Mouse (Mus musculus) embryonic fibroblast, embryonic 13.5 days (primary cell): ENCODE measurements around the gene Tbxa2r. TPM values are rescaled to one million over a fixed set of nuclear protein-coding genes. Genes with fewer than 3 reads are reported as not detected.

Source experiments
- H3K27ac ChIP-seq: 2 replicates; pipeline ENCODE4 v1.5.1; 2012; ENCODE audit warnings: low read length, control low read depth, inconsistent platforms; ENCODE audit not compliant: insufficient read depth
- H3K4me1 ChIP-seq: 2 replicates; pipeline ENCODE4 v1.6.1; 2011; ENCODE audit warnings: low read length; ENCODE audit not compliant: control insufficient read depth, insufficient read depth
- H3K4me3 ChIP-seq: 2 replicates; pipeline ENCODE4 v1.5.1; 2011; ENCODE audit warnings: mild to moderate bottlenecking, control low read depth, low read length; ENCODE audit not compliant: insufficient read depth
- CTCF ChIP-seq: IDR thresholded peaks from 2 replicates; pipeline ENCODE4 v1.5.1; 2011; ENCODE audit warnings: mild to moderate bottlenecking, control low read depth, low read length, moderate library complexity, borderline replicate concordance; ENCODE audit not compliant: insufficient read depth
- POLR2A ChIP-seq: IDR thresholded peaks from 2 replicates; pipeline ENCODE4 v1.6.1; 2011; ENCODE audit warnings: low read depth, mild to moderate bottlenecking, control low read depth, low read length, moderate library complexity
- polyA plus RNA-seq: library from polyadenylated mRNA; stranded (reverse); fragments of >200 nt; gene quantifications from 2 replicates; pipeline ENCODE4 v1.2.4, GENCODE M21; 2011; ENCODE audit warnings: low read depth; ENCODE audit not compliant: missing spikeins, insufficient read length

Tbxa2r gene
- polyA plus RNA-seq, 1 experiment, result 7.4 TPM

DNA sequence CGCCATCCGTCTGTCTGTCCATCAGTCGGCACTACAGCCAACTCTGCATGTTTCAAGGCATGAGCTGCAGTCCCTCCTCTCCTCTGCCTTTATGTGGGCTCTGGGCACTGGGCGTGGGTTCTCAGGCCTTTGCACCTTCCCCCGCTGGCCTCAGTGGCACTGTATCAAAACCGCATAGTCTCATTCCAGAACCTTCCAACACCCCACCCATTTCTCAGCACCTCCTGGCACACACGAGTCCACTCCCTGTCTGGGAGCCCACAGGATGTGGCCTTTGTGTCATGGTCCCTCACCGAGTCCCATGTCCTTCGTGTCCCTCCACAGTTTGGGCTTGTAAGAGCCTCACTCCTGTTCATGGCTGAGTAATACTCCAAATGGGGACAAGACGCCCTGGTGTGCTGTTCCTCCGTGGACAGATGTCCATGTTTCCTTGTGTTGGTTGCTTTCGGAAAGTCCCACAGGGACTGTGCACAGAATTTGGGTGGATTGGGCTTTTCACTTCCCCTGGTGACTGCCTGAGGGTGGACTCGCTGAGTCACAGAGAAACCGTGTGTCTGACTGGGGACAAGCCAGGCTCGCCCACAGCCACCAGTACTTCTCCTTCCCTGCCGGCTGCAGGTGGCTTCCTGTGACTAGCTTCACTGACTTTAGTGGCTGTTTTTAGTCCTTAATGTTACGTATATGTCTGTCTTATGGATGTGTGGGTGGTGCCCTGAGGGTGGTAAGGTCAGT, 30.0 kb upstream of the Tbxa2r start:
- no peak for TF ChIP-seq CTCF
- no peak overlapping the region for H3K27ac ChIP-seq
- H3K4me3 ChIP-seq, result no peak overlapping the region
- H3K4me1 ChIP-seq, result peaks cover 8% of the 10 kb centered on the region; the same call in 1 of the 2 replicates

DNA sequence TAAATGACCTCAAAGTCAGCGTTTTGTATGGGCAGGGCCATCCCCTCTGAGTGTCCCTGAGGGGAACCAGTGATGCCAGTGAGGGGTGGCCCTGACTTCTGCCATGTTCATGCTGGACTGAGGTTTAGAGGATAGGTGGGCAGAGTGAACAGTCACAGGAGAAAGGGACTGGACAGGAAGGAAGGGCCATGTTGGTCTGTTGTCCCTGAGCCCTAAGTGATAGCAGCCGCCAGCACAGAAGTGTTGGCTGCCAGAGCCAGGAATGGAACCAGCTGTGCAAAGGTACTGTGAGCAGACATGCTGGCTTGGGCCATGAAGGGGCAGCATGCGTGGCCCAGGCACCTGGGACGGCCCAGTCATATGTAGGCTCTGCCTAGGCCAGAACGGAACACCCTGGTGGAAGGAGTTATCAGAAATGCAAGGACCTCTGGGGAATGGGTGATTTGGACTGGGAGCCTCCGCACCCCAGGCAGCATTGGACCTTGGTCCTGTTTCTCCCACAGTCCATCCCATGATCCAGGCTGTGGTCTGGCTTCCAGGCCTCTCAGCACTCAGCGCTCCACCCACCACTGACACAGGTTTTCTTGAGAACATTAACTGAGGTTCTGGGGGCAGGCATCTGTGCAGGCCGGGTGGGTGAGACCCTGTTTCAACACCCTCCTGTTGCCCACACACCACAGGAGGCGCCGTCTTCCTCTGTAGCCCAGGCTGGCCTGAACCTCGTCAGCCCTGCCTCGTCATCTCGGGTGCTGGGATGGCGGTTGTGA, 28.8 kb upstream of the Tbxa2r start:
- Histone ChIP-seq H3K4me3 (no peak overlapping the region), H3K27ac (no peak overlapping the region), H3K4me1 (peaks cover 5% of the 10 kb centered on the region; the same call in 1 of the 2 replicates)

DNA sequence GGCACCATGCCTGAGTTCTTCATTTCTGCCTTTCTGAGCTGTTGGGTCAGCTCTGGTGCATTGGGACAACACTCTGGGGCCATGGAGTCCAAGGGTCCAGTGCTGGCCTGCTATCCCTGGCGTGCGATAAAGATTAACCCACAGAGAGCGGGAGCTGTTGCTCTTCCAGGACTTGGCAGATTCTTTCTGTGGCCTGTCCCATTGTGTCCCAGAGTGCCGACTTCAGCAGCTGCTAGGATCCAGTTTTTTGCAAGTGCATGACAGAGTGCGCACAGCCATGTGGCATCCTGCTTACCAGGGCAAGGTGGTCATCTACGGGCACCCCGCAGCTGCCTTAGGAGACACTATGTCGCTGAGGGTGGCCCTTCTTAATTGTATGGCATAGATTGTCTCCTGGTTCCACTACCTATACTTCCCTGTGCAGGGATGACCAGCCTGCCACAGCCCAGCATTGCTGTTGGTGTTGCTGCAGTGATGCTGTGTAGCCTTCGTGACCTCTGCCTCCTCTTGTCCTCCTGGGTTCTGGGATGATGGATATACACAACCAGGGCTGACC, 28.1 kb upstream of the Tbxa2r start:
- Histone ChIP-seq H3K4me3 (no peak overlapping the region), H3K27ac (no peak overlapping the region), H3K4me1 (peaks cover 3% of the 10 kb centered on the region; the same call in 1 of the 2 replicates)
- TF ChIP-seq POLR2A (no peak), CTCF (no peak)

More for the DNA sequence above, 28.8 kb upstream of the Tbxa2r start:
- TF ChIP-seq POLR2A, result no peak

DNA sequence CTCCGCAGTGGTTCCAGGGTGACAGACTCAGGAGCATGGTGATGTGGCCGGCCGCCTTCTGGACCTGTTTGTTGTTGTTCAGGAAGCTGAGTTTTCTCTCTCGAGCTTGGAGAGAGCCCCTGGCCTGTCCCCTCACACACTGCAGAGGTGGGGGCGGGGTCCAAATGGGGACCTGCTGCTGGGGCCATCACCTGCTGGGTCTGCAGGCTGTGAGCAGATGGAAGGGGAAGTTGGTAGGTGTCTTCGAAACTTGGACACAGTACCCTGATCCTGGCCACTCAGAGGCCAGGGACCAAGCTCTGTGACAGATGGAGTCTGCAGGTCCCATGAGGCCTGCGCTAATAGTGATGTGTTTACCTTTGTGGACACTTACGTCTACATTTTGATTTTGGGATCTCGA, 27.2 kb upstream of the Tbxa2r start:
- no peak for TF ChIP-seq CTCF
- no peak for TF ChIP-seq POLR2A
- Histone ChIP-seq H3K4me3 (no peak overlapping the region), H3K27ac (no peak overlapping the region), H3K4me1 (peaks cover 3% of the 10 kb centered on the region; the same call in 1 of the 2 replicates)

DNA sequence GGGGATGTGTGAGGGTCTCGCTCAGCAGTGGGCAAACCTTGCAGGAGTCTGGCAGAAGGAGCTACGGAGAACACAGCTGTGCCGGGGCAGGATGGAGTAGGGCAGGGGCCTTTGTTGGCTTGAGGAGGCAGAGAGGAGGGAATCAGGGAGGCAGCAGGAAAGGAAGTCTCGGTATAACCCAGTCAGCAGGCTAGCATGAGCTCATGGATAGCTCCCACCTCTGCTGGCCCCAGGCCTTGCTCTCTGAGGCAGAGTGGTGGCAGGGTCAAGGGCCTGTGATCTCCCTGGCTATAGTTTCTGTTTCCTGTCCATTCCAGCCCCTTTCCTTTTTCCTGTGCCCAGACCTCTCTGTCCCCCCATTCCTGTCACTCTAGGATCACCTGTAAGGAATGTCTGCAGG, 26.2 kb upstream of the Tbxa2r start:
- TF ChIP-seq POLR2A (no peak), CTCF (no peak)
- no peak overlapping the region for H3K27ac ChIP-seq
- H3K4me1 ChIP-seq, result peaks cover 3% of the 10 kb centered on the region; the same call in 1 of the 2 replicates
- H3K4me3 ChIP-seq, result no peak overlapping the region

DNA sequence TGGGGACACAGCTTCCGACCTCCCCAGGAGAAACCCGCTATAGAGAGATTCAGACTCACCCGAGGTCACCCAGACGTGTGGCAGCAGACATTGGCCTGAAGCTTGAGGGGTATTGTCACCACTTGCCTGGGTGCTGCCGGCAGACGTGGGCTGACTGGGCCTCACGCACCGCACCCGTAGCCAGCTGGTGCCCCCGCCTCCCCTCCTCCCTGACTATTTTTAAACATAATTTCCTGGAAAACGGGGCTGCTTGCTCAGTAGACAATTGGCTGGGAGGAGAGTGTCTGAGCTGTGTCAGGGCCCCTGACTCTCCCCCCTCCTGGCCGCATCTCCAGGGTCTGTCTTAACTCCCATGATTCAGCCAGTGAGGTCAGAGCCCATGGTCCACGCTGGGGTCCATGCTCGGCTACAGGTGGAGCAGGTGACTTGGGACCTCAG, 25.7 kb upstream of the Tbxa2r start:
- Histone ChIP-seq H3K27ac (no peak overlapping the region), H3K4me1 (peaks cover 3% of the 10 kb centered on the region; the same call in 1 of the 2 replicates), H3K4me3 (no peak overlapping the region)
- no peak for TF ChIP-seq POLR2A
- TF ChIP-seq CTCF, result no peak

DNA sequence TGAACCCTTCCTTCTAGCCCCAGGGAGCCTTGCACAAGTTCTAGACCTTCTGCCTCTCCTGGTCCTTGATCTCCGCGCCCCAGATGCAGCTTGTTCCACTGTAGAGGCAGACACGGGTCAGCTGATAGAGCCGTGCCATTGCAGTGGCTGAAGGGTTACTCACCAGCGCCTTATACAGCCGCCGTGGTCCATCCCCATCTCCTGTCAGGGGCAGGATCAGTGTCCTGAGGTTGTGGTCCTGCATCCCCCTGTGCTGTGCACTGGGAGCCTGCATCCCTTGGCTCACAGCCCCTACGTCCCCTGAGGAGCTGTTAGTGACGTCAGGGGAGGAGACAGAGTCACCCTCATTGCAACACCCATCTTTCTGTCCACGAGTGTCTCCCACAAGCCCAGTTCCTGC, 25.3 kb upstream of the Tbxa2r start:
- TF ChIP-seq CTCF (no peak), POLR2A (no peak)
- H3K4me1 ChIP-seq, result peaks cover 3% of the 10 kb centered on the region; the same call in 1 of the 2 replicates
- H3K4me3 ChIP-seq, result no peak overlapping the region
- H3K27ac ChIP-seq, result no peak overlapping the region

DNA sequence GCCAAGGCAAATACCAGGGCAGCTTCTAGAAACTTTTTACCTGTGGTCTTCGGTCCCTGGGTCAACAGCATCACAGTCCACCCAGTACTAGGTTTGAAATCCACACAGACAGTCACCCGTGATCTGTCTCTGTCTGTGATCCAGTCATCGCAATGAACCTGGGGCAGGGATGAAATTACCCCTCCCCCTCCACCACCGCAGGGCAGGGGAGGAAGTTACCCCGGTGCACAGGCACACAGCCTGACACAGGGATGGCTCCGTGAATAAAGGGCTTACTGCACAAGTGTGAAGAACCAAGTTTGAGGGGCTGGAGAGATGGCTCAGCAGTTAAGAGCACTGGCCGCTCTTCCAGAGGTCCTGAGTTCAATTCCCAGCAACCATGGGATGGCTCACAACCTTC, 24.8 kb upstream of the Tbxa2r start:
- TF ChIP-seq CTCF, result no peak
- TF ChIP-seq POLR2A, result no peak
- Histone ChIP-seq H3K4me3 (no peak overlapping the region), H3K27ac (no peak overlapping the region), H3K4me1 (peaks cover 3% of the 10 kb centered on the region; the same call in 1 of the 2 replicates)

DNA sequence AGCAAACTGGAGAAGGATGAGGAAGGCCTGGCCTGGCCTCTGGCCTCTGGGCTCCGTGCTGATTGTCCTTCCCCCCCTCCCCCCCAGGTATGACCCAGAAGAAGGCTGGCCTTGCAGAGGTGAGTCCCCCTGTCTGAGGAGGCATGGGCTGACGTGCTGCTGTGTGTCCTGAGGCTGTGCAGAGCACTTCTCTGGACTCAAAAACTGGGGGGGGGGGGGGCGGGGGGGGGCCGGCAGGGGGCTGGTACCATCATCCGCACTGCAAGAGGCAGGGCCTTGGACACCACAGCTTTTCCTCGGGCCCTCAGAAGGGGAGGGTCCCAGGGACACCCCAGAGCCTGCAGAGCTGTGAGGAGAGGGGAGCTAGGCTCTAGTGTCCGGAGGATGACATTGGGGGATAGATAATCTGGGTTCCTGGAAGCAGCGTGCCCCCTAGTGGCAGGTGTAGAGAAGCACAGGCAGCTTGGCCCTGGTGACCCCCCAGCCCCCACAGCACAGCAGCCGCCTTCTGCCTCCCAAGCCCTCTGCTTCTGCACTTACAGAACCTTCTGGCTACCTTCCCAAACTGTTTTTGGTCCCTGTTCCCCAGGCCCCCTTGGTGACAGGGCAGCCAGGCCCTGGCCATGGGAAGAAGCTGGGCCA, 23.8 kb upstream of the Tbxa2r start:
- H3K4me3 ChIP-seq, result no peak overlapping the region
- H3K4me1 ChIP-seq, result peaks cover 3% of the 10 kb centered on the region; the same call in 1 of the 2 replicates
- H3K27ac ChIP-seq, result no peak overlapping the region
- TF ChIP-seq CTCF (peak; percentile 89), POLR2A (no peak)

DNA sequence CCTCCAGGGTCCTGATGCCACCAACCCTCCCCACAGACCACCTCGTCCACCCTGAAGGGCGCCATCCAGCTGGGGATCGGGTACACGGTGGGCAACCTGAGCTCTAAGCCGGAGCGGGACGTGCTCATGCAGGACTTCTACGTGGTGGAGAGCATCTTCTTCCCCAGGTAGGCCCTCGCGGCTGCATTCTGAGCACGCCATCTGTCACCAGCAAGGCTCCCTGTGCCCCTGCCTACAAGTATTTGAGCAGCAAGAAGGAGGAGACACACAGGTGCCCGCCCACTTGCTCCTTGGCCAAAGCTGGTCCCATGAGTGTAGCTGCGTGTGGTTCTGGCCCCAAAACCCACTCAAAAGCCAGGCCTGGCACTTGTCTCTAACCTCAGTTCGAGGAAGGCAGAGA, 22.9 kb upstream of the Tbxa2r start:
- no peak for TF ChIP-seq POLR2A
- no peak for TF ChIP-seq CTCF
- no peak overlapping the region for H3K27ac ChIP-seq
- peaks cover 3% of the 10 kb centered on the region; the same call in 1 of the 2 replicates for H3K4me1 ChIP-seq
- H3K4me3 ChIP-seq, result no peak overlapping the region
